Comparison of ENCODE assay signal across 14 mouse cellular contexts in the genomic region with DNA sequence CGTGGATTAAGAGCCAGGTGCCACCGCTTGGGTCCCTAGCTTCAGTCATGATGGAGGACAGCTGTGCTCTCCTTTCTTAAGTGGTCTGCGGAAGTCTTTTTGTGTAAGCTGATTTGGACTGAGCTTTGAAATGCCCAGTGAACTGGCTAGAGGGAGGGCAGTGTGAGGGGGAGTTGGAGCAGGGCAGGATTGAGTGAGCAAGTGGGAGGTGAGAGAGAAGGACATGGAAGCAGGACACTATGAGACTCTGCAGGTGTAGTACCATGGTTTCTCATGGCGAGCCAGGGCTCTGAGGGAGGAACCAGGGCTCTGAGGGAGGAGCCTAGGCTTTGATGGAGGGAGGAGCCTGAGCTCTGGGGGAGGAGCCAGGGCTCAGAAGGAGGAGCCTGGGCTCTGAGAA.
"Had no signal": no experiment of that assay in that cellular context is flagged by ENCODE, and none has a peak within 500 bp of the region (broad histone marks: within the 10 kb centered on the region; RNA-seq: fewer than 3 reads in every experiment).

No protein-coding gene starts in this region.

- H3K4me1 ChIP-seq: liver, embryonic 12.5 days; liver, embryonic 15.5 days; lung, embryonic 15.5 days had no signal

- H3K9me3 ChIP-seq: liver, embryonic 15.5 days; lung, embryonic 15.5 days had no signal

- H3K4me2 ChIP-seq: liver, embryonic 12.5 days; liver, embryonic 15.5 days; lung, embryonic 15.5 days; midbrain, embryonic 11.5 days had no signal

- DNase-seq: kidney, postnatal 10 days; left cerebral cortex, postnatal 4 days; liver; lung, adult 18-20 months; lung, postnatal 10 days; lung, postnatal 4 days; midbrain, embryonic 14.5 days; thymus, adult 18-20 months; thymus, postnatal 36 days had no signal

- H3K9ac ChIP-seq: liver, embryonic 12.5 days; liver, embryonic 15.5 days; lung, embryonic 15.5 days had no signal

- H3K4me3 ChIP-seq: liver, embryonic 12.5 days; liver, embryonic 15.5 days; lung, embryonic 15.5 days had no signal

- H3K36me3 ChIP-seq: liver, embryonic 12.5 days; liver, embryonic 15.5 days; lung, embryonic 15.5 days had no signal

- H3K27ac ChIP-seq: liver, embryonic 12.5 days; liver, embryonic 15.5 days; lung, embryonic 15.5 days had no signal

- H3K27me3 ChIP-seq: lung, embryonic 15.5 days had no signal

- ATAC-seq: intestine, postnatal 0 days; liver, embryonic 12.5 days had no signal
